In genomic region chr7:5085512-5085911, GRCm38 (mm10) we compare ENCODE assay signal across 32 mouse cellular contexts. TPM values are rescaled to one million over a fixed set of nuclear protein-coding genes. Genes with fewer than 3 reads are reported as not detected.
"Had no signal": no experiment of that assay in that cellular context is flagged by ENCODE, and none has a peak within 500 bp of the region (broad histone marks: within the 10 kb centered on the region; RNA-seq: fewer than 3 reads in every experiment).

No protein-coding gene starts in this region.

- H3K4me2 ChIP-seq: limb, embryonic 12.5 days; limb, embryonic 15.5 days; liver, embryonic 11.5 days; lung, embryonic 14.5 days; midbrain, embryonic 11.5 days; neural tube, embryonic 13.5 days had no signal

- H3K9ac ChIP-seq: limb, embryonic 12.5 days; limb, embryonic 15.5 days; liver, embryonic 14.5 days; liver, postnatal 0 days; lung, embryonic 14.5 days; neural tube, embryonic 13.5 days had no signal

- H3K27me3 ChIP-seq: limb, embryonic 12.5 days; limb, embryonic 15.5 days; megakaryocyte, embryonic 14.5 days; neural tube, embryonic 13.5 days had no signal

- H3K9me3 ChIP-seq: limb, embryonic 12.5 days; limb, embryonic 15.5 days; megakaryocyte, embryonic 14.5 days; neural tube, embryonic 13.5 days had no signal

- H3K4me3 ChIP-seq: left cerebral cortex, adult 2 months; limb, embryonic 12.5 days; limb, embryonic 15.5 days; megakaryocyte, embryonic 14.5 days; myocyte; neural tube, embryonic 13.5 days had no signal

- H3K27ac ChIP-seq: left cerebral cortex, adult 2 months; limb, embryonic 12.5 days; limb, embryonic 15.5 days; liver, embryonic 14.5 days; macrophage; neural tube, embryonic 13.5 days had no signal

- ATAC-seq: liver, postnatal 0 days; lung, postnatal 0 days; midbrain, embryonic 16.5 days had no signal

- DNase-seq: kidney, adult 11 months; kidney, adult 8-10 months; kidney, postnatal 14 days; layer of hippocampus, postnatal 36 days; left cerebral cortex, postnatal 4 days; liver, postnatal 0 days; lung, embryonic 14.5 days; retina, postnatal 1 day; right cerebral cortex, postnatal 25 days; thymus, adult 18-20 months; thymus, postnatal 36 days had no signal

RNA-seq across cellular contexts. Expression of gene Rfpl4, which starts 31.2 kb away (rescaled TPM):
- total RNA-seq: layer of hippocampus, adult 8-10 months; layer of hippocampus, postnatal 10 days; layer of hippocampus, postnatal 36 days; left cerebral cortex, adult 2 months; left cerebral cortex, postnatal 10 days; left cerebral cortex, postnatal 4 days; monocyte, adult 5-6 weeks; neutrophil, adult 5-6 weeks had no signal
- polyA plus RNA-seq: kidney, embryonic 16.5 days; limb, embryonic 12.5 days; limb, embryonic 15.5 days; liver, embryonic 11.5 days; liver, embryonic 14.5 days; liver, postnatal 0 days; lung, embryonic 14.5 days; lung, postnatal 0 days; macrophage; midbrain, embryonic 11.5 days; midbrain, embryonic 16.5 days; myocyte; neural tube, embryonic 13.5 days; spleen, adult 2 months; stomach, embryonic 16.5 days; urinary bladder, adult 2 months had no signal

RNA-seq across cellular contexts. Expression of gene Zfp580, which starts 34.2 kb away (rescaled TPM):
- total RNA-seq: monocyte, adult 5-6 weeks had no signal

RNA-seq across cellular contexts. Expression of gene Rasl2-9, which starts 40.2 kb away (rescaled TPM):
- total RNA-seq: layer of hippocampus, postnatal 10 days; layer of hippocampus, postnatal 36 days; left cerebral cortex, postnatal 4 days; neutrophil, adult 5-6 weeks had no signal
